Mouse (Mus musculus) spleen, postnatal 4 days (tissue): ENCODE data around the gene Prr5.

ENCODE experiments used
- DNase-seq, 2 experiments: peaks; one replicate each; pipeline ENCODE4 v3.0.0; 2022; ENCODE audit warnings: low spot score in 2 of 2

Gene Prr5

GRCm38 (mm10) chr15:84680545-84681454 is 11.4 kb downstream of the Prr5 start:
- DNase-seq = peak; percentile 88 to 96

GRCm38 (mm10) chr15:84681455-84682193 is 12.2 kb downstream of the Prr5 start:
- DNase-seq = peak; percentile 50 to 76

- no peak for DNase-seq
Observed at GRCm38 (mm10) chr15:84682206-84682605, 12.8 kb downstream of the Prr5 start.

- DNase-seq = no peak
Observed at GRCm38 (mm10) chr15:84682821-84683220, 13.4 kb downstream of the Prr5 start.

- no peak for DNase-seq
Observed at GRCm38 (mm10) chr15:84684520-84684919, 15.1 kb downstream of the Prr5 start.

GRCm38 (mm10) chr15:84685417-84685816 is 16.0 kb downstream of the Prr5 start:
- peak; percentile 68 to 75 for DNase-seq

- DNase-seq = no peak
Observed at GRCm38 (mm10) chr15:84687904-84688303, 18.5 kb downstream of the Prr5 start.

GRCm38 (mm10) chr15:84689356-84689755 is 19.9 kb downstream of the Prr5 start:
- no peak for DNase-seq

GRCm38 (mm10) chr15:84691513-84691912 is 22.1 kb downstream of the Prr5 start:
- no peak for DNase-seq

GRCm38 (mm10) chr15:84692645-84693044 is 23.2 kb downstream of the Prr5 start:
- DNase-seq = no peak

GRCm38 (mm10) chr15:84696021-84696420 is 26.6 kb downstream of the Prr5 start:
- no peak for DNase-seq

- no peak for DNase-seq
Observed at GRCm38 (mm10) chr15:84697611-84698011, 28.2 kb downstream of the Prr5 start.

GRCm38 (mm10) chr15:84698189-84698588 is 28.8 kb downstream of the Prr5 start:
- no peak for DNase-seq

GRCm38 (mm10) chr15:84700147-84700794 is 30.9 kb downstream of the Prr5 start:
- DNase-seq = peak; percentile 62 to 88

GRCm38 (mm10) chr15:84701947-84702346 is 32.5 kb downstream of the Prr5 start:
- DNase-seq = peak in 1 of 2 experiments; percentile 23

GRCm38 (mm10) chr15:84702391-84703345 is 33.2 kb downstream of the Prr5 start:
- no peak for DNase-seq

- DNase-seq = no peak
Observed at GRCm38 (mm10) chr15:84703992-84704391, 34.6 kb downstream of the Prr5 start.

GRCm38 (mm10) chr15:84705351-84705901 is 36.0 kb downstream of the Prr5 start:
- peak in 1 of 2 experiments; percentile 39 for DNase-seq

- no peak for DNase-seq
Observed at GRCm38 (mm10) chr15:84706983-84707619, 37.7 kb downstream of the Prr5 start.
